ENCODE assay signal across 30 mouse cellular contexts in the genomic region with DNA sequence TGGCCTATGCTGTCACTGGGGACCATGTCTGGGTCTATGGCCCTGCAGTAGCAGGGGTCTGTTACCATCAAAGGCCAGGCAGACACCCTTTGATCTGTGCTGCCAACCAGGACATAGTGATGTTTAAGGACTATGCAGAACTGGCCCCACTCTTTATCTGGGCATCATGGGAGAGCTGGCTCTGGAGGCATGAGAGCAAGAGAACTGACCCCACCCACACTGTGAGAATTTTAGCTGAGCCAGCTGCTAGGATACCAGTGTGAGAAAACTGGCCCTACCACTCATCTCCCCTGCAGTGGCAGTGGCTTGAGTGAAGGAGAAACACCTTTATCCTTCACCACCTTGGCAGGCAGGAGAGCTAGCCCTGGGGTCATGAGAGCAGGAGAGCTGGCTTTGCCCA. TPM values are rescaled to one million over a fixed set of nuclear protein-coding genes. Genes with fewer than 3 reads are reported as not detected.
DNase-seq lines count a peak whose midpoint lies in the region; ATAC-seq and TF ChIP-seq lines count a peak whose summit lies in the region.
"Had no signal": no experiment of that assay in that cellular context is flagged by ENCODE, and none has a peak within 500 bp of the region (broad histone marks: within the 10 kb centered on the region; RNA-seq: fewer than 3 reads in every experiment).

No protein-coding gene starts in this region.

- H3K9ac ChIP-seq in liver, embryonic 14.5 days (replicated peaks) = no peak overlapping the region
- no peak overlapping the region for H3K9ac ChIP-seq in liver, embryonic 11.5 days (ENCODE audit: low read depth, low read length)
- no peak overlapping the region for H3K9ac ChIP-seq in midbrain, embryonic 13.5 days (replicated peaks)
- H3K9ac ChIP-seq in midbrain, embryonic 11.5 days (ENCODE audit: low read length) = no peak overlapping the region
- H3K9ac ChIP-seq in neural tube, embryonic 15.5 days (replicated peaks) = no peak overlapping the region
- H3K9ac ChIP-seq: heart, embryonic 15.5 days; limb, embryonic 15.5 days; midbrain, embryonic 15.5 days had no signal

- no peak overlapping the region for H3K27ac ChIP-seq in liver, embryonic 14.5 days
- no peak overlapping the region for H3K27ac ChIP-seq in liver, embryonic 11.5 days (ENCODE audit: low read depth, low read length)
- no peak overlapping the region for H3K27ac ChIP-seq in midbrain, embryonic 13.5 days
- H3K27ac ChIP-seq in midbrain, embryonic 11.5 days (ENCODE audit: low read depth, low read length) = no peak overlapping the region
- H3K27ac ChIP-seq in neural tube, embryonic 15.5 days (replicated peaks) = no peak overlapping the region
- H3K27ac ChIP-seq: heart, embryonic 15.5 days; limb, embryonic 10.5 days; limb, embryonic 15.5 days; midbrain, embryonic 15.5 days had no signal

- ATAC-seq in frontal cortex, adult (ENCODE audit: low TSS enrichment) = 0 out of 2 replicates have a peak, but pooled peaks have one; percentile 26
- ATAC-seq in liver, embryonic 14.5 days (ENCODE audit: insufficient read depth) = 0 out of 2 replicates have a peak, but pooled peaks have one; percentile 31
- ATAC-seq in liver, embryonic 11.5 days (replicated peaks; ENCODE audit: low FRiP score) = no peak
- peak; percentile 27; the same call in 1 of the 2 replicates for ATAC-seq in midbrain, embryonic 13.5 days
- no peak for ATAC-seq in midbrain, embryonic 11.5 days (ENCODE audit: low FRiP score)
- peak; percentile 55; the same call in 1 of the 2 replicates for ATAC-seq in megakaryocyte-erythroid progenitor cell, adult 5-6 weeks (replicated peaks; ENCODE audit: low FRiP score, low TSS enrichment, poor library complexity, severe bottlenecking)
- ATAC-seq in neural tube, embryonic 15.5 days (ENCODE audit: low FRiP score) = no peak
- ATAC-seq: forebrain, embryonic 16.5 days; intestine, embryonic 16.5 days; midbrain, embryonic 15.5 days; Patski had no signal

- H3K4me2 ChIP-seq in liver, embryonic 14.5 days (ENCODE audit: low read depth) = no peak overlapping the region
- H3K4me2 ChIP-seq in liver, embryonic 11.5 days = no peak overlapping the region
- no peak overlapping the region for H3K4me2 ChIP-seq in midbrain, embryonic 13.5 days (replicated peaks)
- H3K4me2 ChIP-seq in midbrain, embryonic 11.5 days = no peak overlapping the region
- H3K4me2 ChIP-seq in neural tube, embryonic 15.5 days = no peak overlapping the region
- H3K4me2 ChIP-seq: heart, embryonic 15.5 days; limb, embryonic 15.5 days; midbrain, embryonic 15.5 days had no signal

- H3K4me1 ChIP-seq in liver, embryonic 14.5 days (replicated peaks; ENCODE audit: control insufficient read depth in 2 of 2, insufficient read depth in 2 of 2, low read length in 1 of 2) = no peaks in the 10 kb centered on the region; a peak in 2 of 4 replicates
- H3K4me1 ChIP-seq in liver, embryonic 11.5 days (replicated peaks; ENCODE audit: control insufficient read depth, insufficient read depth, low read length) = no peaks in the 10 kb centered on the region
- H3K4me1 ChIP-seq in midbrain, embryonic 13.5 days (replicated peaks) = no peaks in the 10 kb centered on the region
- H3K4me1 ChIP-seq in midbrain, embryonic 11.5 days (ENCODE audit: control insufficient read depth, insufficient read depth, low read length) = no peaks in the 10 kb centered on the region
- H3K4me1 ChIP-seq in neural tube, embryonic 15.5 days = no peaks in the 10 kb centered on the region
- H3K4me1 ChIP-seq: midbrain, embryonic 15.5 days had no signal

- no peaks in the 10 kb centered on the region for H3K27me3 ChIP-seq in liver, embryonic 14.5 days (ENCODE audit: control insufficient read depth, insufficient read depth, low read length)
- no peaks in the 10 kb centered on the region for H3K27me3 ChIP-seq in liver, embryonic 11.5 days (replicated peaks; ENCODE audit: control insufficient read depth, insufficient read depth, low read length)
- H3K27me3 ChIP-seq in midbrain, embryonic 13.5 days = no peaks in the 10 kb centered on the region
- no peaks in the 10 kb centered on the region for H3K27me3 ChIP-seq in midbrain, embryonic 11.5 days (ENCODE audit: control insufficient read depth, insufficient read depth, low read length)
- H3K27me3 ChIP-seq in neural tube, embryonic 15.5 days (replicated peaks) = no peaks in the 10 kb centered on the region
- H3K27me3 ChIP-seq: heart, embryonic 15.5 days; limb, embryonic 15.5 days; midbrain, embryonic 15.5 days; Patski had no signal

- H3K9me3 ChIP-seq in liver, embryonic 14.5 days (ENCODE audit: control insufficient read depth, low read length) = no peaks in the 10 kb centered on the region
- H3K9me3 ChIP-seq in liver, embryonic 11.5 days (ENCODE audit: control insufficient read depth, low read length) = no peaks in the 10 kb centered on the region
- H3K9me3 ChIP-seq in midbrain, embryonic 13.5 days = 0 out of 2 replicates have a peak, but pooled peaks cover 4% of the 10 kb centered on the region
- no peaks in the 10 kb centered on the region for H3K9me3 ChIP-seq in midbrain, embryonic 11.5 days (ENCODE audit: control insufficient read depth, low read length)
- H3K9me3 ChIP-seq in neural tube, embryonic 15.5 days (replicated peaks) = no peaks in the 10 kb centered on the region
- H3K9me3 ChIP-seq: heart, embryonic 15.5 days; limb, embryonic 10.5 days; limb, embryonic 15.5 days had no signal

- TF ChIP-seq EP300 in liver, embryonic 14.5 days (IDR thresholded peaks at IDR 0.05; ENCODE audit: low read depth) = no peak

- no peak for DNase-seq in frontal cortex, postnatal 10 days (ENCODE audit: low spot score in 2 of 2)
- DNase-seq in liver, embryonic 14.5 days (ENCODE audit: low read depth in 3 of 3, low spot score in 3 of 3) = no peak
- no peak for DNase-seq in liver, embryonic 11.5 days (ENCODE audit: low spot score)
- no peak for DNase-seq in midbrain, embryonic 11.5 days (ENCODE audit: low spot score, missing footprints)
- DNase-seq: adrenal gland, postnatal 10 days; cerebellum, adult 11 months; cerebellum, adult 9-11 months; embryo, embryonic 11 days; gastrocnemius, postnatal 10 days; kidney, adult 9 months; kidney, postnatal 14 days; layer of hippocampus, adult 9-11 months; lung, postnatal 10 days; right cerebral cortex, adult 18-20 months; spleen, adult 18-20 months; thymus, postnatal 4 days had no signal

- no peak for TF ChIP-seq CTCF in liver, embryonic 14.5 days (IDR thresholded peaks at IDR 0.05; ENCODE audit: low read depth)

- no peak overlapping the region for H3K4me3 ChIP-seq in liver, embryonic 14.5 days (ENCODE audit: insufficient read depth in 1 of 2, low read depth in 2 of 2, low read length in 2 of 2)
- H3K4me3 ChIP-seq in liver, embryonic 11.5 days (ENCODE audit: low read depth, low read length) = no peak overlapping the region
- no peak overlapping the region for H3K4me3 ChIP-seq in midbrain, embryonic 13.5 days (replicated peaks)
- H3K4me3 ChIP-seq in midbrain, embryonic 11.5 days (ENCODE audit: low read depth, low read length) = no peak overlapping the region
- no peak overlapping the region for H3K4me3 ChIP-seq in neural tube, embryonic 15.5 days (replicated peaks)
- H3K4me3 ChIP-seq: heart, embryonic 15.5 days; limb, embryonic 10.5 days; limb, embryonic 15.5 days; midbrain, embryonic 15.5 days had no signal

- H3K36me3 ChIP-seq in liver, embryonic 14.5 days (replicated peaks; ENCODE audit: control insufficient read depth, insufficient read depth, low read depth) = no peaks in the 10 kb centered on the region
- H3K36me3 ChIP-seq in liver, embryonic 11.5 days (ENCODE audit: control insufficient read depth, insufficient read depth, low read length) = no peaks in the 10 kb centered on the region
- no peaks in the 10 kb centered on the region for H3K36me3 ChIP-seq in midbrain, embryonic 13.5 days
- H3K36me3 ChIP-seq in midbrain, embryonic 11.5 days (ENCODE audit: control insufficient read depth, insufficient read depth, low read length) = no peaks in the 10 kb centered on the region
- H3K36me3 ChIP-seq in neural tube, embryonic 15.5 days = no peaks in the 10 kb centered on the region
- H3K36me3 ChIP-seq: heart, embryonic 15.5 days; limb, embryonic 10.5 days; limb, embryonic 15.5 days; midbrain, embryonic 15.5 days had no signal

RNA-seq across cellular contexts. Expression of a gene that starts 19.1 kb away (rescaled TPM):
- 14.6 and 20.6 TPM in 2 replicates for polyA plus RNA-seq in liver, embryonic 14.5 days (2012; rRNA removed)
- polyA plus RNA-seq in liver, embryonic 14.5 days (2014; fragmentation: Nextera tagmentation; extraction: Ambion mirVana) = 13.5 and 15.2 TPM in 2 replicates
- polyA plus RNA-seq in liver, embryonic 11.5 days (2014; fragmentation: Nextera tagmentation; extraction: Ambion mirVana) = 15.9 and 18.0 TPM in 2 replicates
- polyA plus RNA-seq in midbrain, embryonic 13.5 days (2015; fragmentation: Nextera tagmentation; extraction: Ambion mirVana) = 11.6 and 13.6 TPM in 2 replicates
- polyA plus RNA-seq in midbrain, embryonic 11.5 days (2014; fragmentation: Nextera tagmentation; extraction: Ambion mirVana) = 9.8 and 10.5 TPM in 2 replicates
- 21.3 and 36.3 TPM in 2 replicates for total RNA-seq in megakaryocyte-erythroid progenitor cell, adult 5-6 weeks (2014; fragmentation: Nextera tagmentation)
- 20.3 and 22.0 TPM in 2 replicates for total RNA-seq in megakaryocyte-erythroid progenitor cell, adult 5-6 weeks (2017)
- polyA plus RNA-seq in neural tube, embryonic 15.5 days (2015; fragmentation: Nextera tagmentation; extraction: Ambion mirVana) = 16.0 and 16.6 TPM in 2 replicates

RNA-seq across cellular contexts. Expression of a gene that starts 19.2 kb away (rescaled TPM):
- 46.7 and 65.2 TPM in 2 replicates for polyA plus RNA-seq in liver, embryonic 14.5 days (2012; rRNA removed)
- polyA plus RNA-seq in liver, embryonic 14.5 days (2014; fragmentation: Nextera tagmentation; extraction: Ambion mirVana) = 270 and 275 TPM in 2 replicates
- polyA plus RNA-seq in liver, embryonic 11.5 days (2014; fragmentation: Nextera tagmentation; extraction: Ambion mirVana) = 187 and 198 TPM in 2 replicates
- polyA plus RNA-seq in midbrain, embryonic 13.5 days (2015; fragmentation: Nextera tagmentation; extraction: Ambion mirVana) = 162 and 170 TPM in 2 replicates
- 123 and 128 TPM in 2 replicates for polyA plus RNA-seq in midbrain, embryonic 11.5 days (2014; fragmentation: Nextera tagmentation; extraction: Ambion mirVana)
- 68.1 and 83.2 TPM in 2 replicates for total RNA-seq in megakaryocyte-erythroid progenitor cell, adult 5-6 weeks (2014; fragmentation: Nextera tagmentation)
- total RNA-seq in megakaryocyte-erythroid progenitor cell, adult 5-6 weeks (2017) = 65.7 and 85.1 TPM in 2 replicates
- polyA plus RNA-seq in neural tube, embryonic 15.5 days (2015; fragmentation: Nextera tagmentation; extraction: Ambion mirVana) = 216 and 252 TPM in 2 replicates

RNA-seq across cellular contexts. Expression of a gene that starts 43.8 kb away (rescaled TPM):
- polyA plus RNA-seq in liver, embryonic 14.5 days (2012; rRNA removed) = 0.01 and 0.08 TPM in 2 replicates
- polyA plus RNA-seq in liver, embryonic 14.5 days (2014; fragmentation: Nextera tagmentation; extraction: Ambion mirVana) = 0.21 TPM in 1 of 2 replicates, not detected in the other
- 0.04 and 0.23 TPM in 2 replicates for polyA plus RNA-seq in liver, embryonic 11.5 days (2014; fragmentation: Nextera tagmentation; extraction: Ambion mirVana)
- polyA plus RNA-seq in midbrain, embryonic 13.5 days (2015; fragmentation: Nextera tagmentation; extraction: Ambion mirVana) = 0.11 and 0.15 TPM in 2 replicates
- 0.11 TPM in 1 of 2 replicates, not detected in the other for polyA plus RNA-seq in midbrain, embryonic 11.5 days (2014; fragmentation: Nextera tagmentation; extraction: Ambion mirVana)
- total RNA-seq in megakaryocyte-erythroid progenitor cell, adult 5-6 weeks (2014; fragmentation: Nextera tagmentation) = 0.94 TPM in 1 of 2 replicates, not detected in the other
- total RNA-seq in megakaryocyte-erythroid progenitor cell, adult 5-6 weeks (2017) = 3.2 TPM in 1 of 2 replicates, not detected in the other
- 0.49 and 0.66 TPM in 2 replicates for polyA plus RNA-seq in neural tube, embryonic 15.5 days (2015; fragmentation: Nextera tagmentation; extraction: Ambion mirVana)
- total RNA-seq: MEL had no signal
- polyA plus RNA-seq: embryonic facial prominence, embryonic 14.5 days; heart, embryonic 15.5 days; intestine, embryonic 16.5 days; thymus, postnatal 0 days had no signal

Comparison
In these comparisons a context has a peak if more than half of its experiments do, and no peak if none do; other contexts are left out.
1. ATAC-seq: peak in frontal cortex, adult (single experiment), liver, embryonic 14.5 days (single experiment), midbrain, embryonic 13.5 days (single experiment) and megakaryocyte-erythroid progenitor cell, adult 5-6 weeks (single experiment); none in liver, embryonic 11.5 days (single experiment), midbrain, embryonic 11.5 days (single experiment) and neural tube, embryonic 15.5 days (single experiment).